Mouse (Mus musculus) cortical plate, adult 2 months (tissue): Measurements from ENCODE around the gene Trmt61a.

ENCODE experiments used
- CTCF ChIP-seq: fragments of 200-500 bp; IDR thresholded peaks from 2 replicates; pipeline ENCODE4 v1.5.1; 2011; ENCODE audit warnings: mild to moderate bottlenecking, control low read depth, low read length; ENCODE audit not compliant: insufficient read depth; ENCODE audit errors: extremely low read depth
- POLR2A ChIP-seq: fragments of 200-500 bp; IDR thresholded peaks from 2 replicates; pipeline ENCODE4 v1.6.1; 2011; ENCODE audit warnings: mild to moderate bottlenecking, low read length, control low read depth; ENCODE audit not compliant: insufficient read depth; ENCODE audit errors: extremely low read depth

DNA sequence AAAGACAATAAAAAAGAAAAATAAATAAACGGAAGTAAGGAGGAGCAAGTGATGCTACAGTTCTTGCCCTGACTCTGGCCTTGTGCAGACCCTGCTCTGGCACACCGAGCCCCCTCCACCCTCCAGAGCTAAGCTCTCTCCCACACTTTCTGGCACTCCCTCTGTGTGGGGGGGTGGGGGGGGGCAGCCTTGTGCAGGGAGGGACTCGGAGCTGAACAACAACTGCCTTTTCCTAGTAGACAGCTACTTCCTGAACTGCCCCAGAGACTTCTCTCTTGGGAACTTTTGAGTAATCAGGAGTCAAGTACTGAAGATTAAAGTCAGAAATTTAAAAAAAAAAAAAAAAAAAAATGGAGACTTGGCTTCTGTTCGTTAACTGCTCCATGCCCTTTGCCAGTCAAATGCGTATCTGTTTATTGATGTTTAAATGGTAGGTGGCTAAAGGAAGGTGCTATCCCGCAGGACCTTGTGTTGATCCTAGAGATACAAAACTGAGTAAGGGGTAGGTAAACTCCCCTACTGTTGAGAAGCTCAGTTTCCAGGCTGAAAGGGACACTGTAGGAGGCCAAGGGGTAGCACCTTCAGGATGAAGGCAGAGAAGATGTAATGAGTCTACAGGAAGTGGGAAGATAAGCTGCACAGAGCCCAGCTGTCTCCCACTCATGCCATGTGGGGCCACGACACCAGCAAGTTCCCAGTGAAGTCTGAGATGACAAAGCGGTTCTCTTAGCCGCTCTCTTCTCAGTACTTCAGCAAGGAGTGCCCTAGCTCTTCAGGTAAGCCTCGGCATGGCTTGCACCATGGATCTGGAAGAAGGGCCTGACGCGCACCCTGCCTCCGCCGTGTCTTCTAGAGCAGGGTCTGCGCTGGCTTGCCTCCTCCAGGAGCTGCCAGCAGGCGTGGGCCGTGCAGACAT, 14.4 kb upstream of the Trmt61a start:
- TF ChIP-seq CTCF (no peak), POLR2A (no peak)
